Mouse (Mus musculus) kidney, adult 2 months (tissue): ENCODE measurements around the gene Dnah14.

ENCODE experiments used
- CTCF ChIP-seq: fragments of 200-500 bp; conservative IDR thresholded peaks from 2 replicates; pipeline ENCODE4 v1.5.1; 2011; ENCODE audit warnings: low read depth, mild to moderate bottlenecking, control low read depth, low read length, moderate library complexity, mixed read lengths; ENCODE audit not compliant: insufficient read depth, insufficient read length
- POLR2A ChIP-seq: fragments of 200-500 bp; IDR thresholded peaks from one replicate; pipeline ENCODE4 v1.6.1; 2011; ENCODE audit warnings: low read depth, low read length, control low read depth

- TF ChIP-seq POLR2A (no peak), CTCF (no peak)
Measured at GRCm38 (mm10) chr1:181560896-181561767, 15.2 kb upstream of the Dnah14 start.
